Mouse (Mus musculus) heart, postnatal 0 days (tissue): ENCODE results near the gene Ptprcap.

Experiments
- CTCF ChIP-seq: IDR thresholded peaks from 2 replicates; pipeline ENCODE4 v1.5.1; 2016; ENCODE audit warnings: antibody characterized with exemption, control low read depth, low read depth
- EP300 ChIP-seq: IDR thresholded peaks from 2 replicates; pipeline ENCODE4 v1.6.1; 2016; ENCODE audit warnings: antibody characterized with exemption, low read depth

- TF ChIP-seq CTCF (no peak), EP300 (no peak)
Observed at GRCm38 (mm10) chr19:4117006-4117405, 36.4 kb upstream of the Ptprcap start.
